Mouse (Mus musculus) frontal cortex, postnatal 25 days (tissue): ENCODE measurements at regions not wholly inside any gene's neighbourhood (a gene's known extent, or its start where the extent isn't known, plus 50 kb on each side); places are given as distances from the start of the nearest gene placed in this dataset.

Experiments used
- DNase-seq, 2 experiments: peaks; one replicate each; pipeline ENCODE4 v3.0.0; 2022; ENCODE audit warnings: low spot score in 2 of 2

DNA sequence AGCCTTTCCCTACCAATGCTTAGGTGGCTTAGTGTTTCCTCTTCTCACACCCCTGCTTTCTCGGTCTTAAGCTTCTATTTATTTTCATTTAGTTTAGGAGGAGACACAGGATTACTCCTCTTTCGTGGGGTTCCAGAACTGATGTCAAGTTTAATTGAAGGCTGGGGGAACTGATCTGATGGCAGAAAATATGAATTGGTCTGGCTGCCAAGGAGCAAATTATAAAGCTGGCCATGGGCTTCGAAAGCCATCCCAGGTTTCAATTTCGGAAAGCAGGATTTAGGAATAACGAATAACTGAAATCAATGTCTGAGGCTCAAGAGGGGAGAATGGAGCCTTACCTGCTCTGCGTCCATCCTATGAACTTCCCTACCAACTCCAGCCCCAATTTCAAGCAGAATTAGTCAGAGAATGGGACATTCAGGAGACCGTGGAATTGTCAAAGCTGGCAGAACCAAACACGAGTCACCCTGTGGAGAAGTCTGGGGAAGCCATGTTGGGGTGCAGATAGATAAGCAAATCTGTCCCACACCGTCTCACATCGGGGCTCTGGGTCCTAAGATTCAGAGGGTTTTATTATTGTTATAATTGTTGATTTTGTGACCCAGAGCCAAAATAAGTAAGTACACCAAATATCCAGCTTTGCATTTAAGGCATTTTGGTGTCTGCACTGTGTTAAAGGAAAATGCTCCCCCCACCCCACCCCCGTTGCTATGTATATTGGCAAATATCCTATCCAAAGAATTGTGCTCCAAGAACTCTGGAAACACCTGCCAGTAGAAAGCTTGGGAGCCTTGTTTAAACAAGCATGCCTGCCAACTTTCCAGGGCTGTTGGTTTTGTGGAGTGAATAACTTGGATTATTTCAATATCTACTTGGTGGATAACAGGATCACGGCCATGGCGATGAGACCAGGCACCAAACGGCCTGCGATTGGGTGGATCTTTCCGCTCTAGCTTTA is 56.5 kb upstream of the Tgfbr2 start:
- DNase-seq = no peak

DNA sequence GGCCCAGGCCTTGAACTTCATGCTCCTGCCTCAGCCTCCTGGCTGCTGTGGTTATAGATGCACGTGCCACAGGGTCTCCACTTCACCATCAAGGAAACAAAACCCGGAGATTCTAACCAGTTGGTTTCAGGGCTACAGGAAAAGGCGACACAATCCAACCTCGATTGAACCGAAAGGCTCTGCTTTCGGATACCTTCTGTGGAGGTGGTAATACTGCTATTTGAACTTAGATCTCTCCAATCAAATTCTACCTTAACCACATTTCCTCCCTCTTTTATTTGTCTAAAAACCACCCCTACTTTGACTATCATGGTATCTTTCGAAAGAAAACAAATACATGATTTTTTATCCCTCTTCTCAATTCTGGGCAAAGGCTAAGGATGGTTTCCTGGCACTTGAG is 55.2 kb upstream of the Tgfbr2 start:
- DNase-seq = no peak

DNA sequence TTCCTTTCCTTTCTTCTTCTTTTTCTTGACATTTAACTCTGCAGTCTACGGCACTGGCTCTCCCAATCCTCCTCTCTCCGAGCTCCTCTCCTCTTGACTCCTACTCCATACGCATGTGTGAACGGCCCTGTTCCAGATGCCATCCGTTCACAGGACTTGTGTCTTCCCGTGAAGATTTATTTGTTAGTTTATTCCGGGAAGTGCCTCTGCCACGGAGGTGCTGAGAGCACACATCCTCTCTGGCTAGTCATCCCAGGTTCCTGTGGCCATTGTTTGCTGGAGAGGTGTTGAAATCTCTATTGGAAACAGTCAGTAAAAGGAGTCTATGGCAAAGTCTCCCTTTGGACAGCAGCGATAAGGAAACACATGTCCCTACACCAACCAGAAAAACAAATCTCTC is 53.3 kb upstream of the Tgfbr2 start:
- no peak for DNase-seq

DNA sequence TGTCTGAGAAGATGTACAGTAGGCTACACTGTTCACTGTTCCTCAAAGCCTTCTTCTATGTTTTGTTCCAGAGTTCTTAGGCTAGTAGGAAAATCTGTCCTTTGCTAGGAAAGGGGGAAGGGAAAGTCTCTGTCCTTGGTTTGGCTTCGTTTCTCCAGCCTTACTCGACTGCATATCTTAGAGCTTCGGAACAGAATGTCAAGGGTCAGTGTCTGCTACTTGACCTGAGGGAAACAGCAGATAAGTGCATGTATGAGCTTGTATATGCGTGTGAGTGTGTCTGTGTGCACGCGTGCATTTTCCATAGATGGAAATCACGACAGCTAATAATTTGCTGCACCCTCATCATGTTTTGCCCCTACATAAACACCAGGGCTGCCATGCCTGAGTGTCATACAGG is 52.6 kb upstream of the Tgfbr2 start:
- DNase-seq = no peak
